Mouse (Mus musculus) adrenal gland (tissue): Measurements from ENCODE around the gene Itpkb.

Source experiments
- intact Hi-C: fragments of 180-260 bp; cut with DNase I; formaldehyde crosslinking; loops from one replicate; pipeline ENCODE4 v1.15.1; 2025
- long read RNA-seq, 2 experiments: library from polyadenylated mRNA; unstranded; transcript quantifications; one replicate each; pipeline ENCODE4 v2.0.0; 2020; ENCODE audit warnings: borderline replicate concordance in 1 of 2; ENCODE audit not compliant: insufficient replicate concordance in 1 of 2

Itpkb gene
- long read RNA-seq, experiment 1, full-length matches to known transcripts: 1 of 15 reads
- long read RNA-seq, experiment 1, partial matches to known transcripts: 2 of 15 reads
- long read RNA-seq, experiment 1, other reads (novel, unspliced or antisense): 12 of 15 reads
- long read RNA-seq, experiment 2, full-length matches to known transcripts: 1 of 13 reads
- long read RNA-seq, experiment 2, partial matches to known transcripts: 2 of 13 reads
- long read RNA-seq, experiment 2, other reads (novel, unspliced or antisense): 10 of 13 reads

GRCm38 (mm10) chr1:180330145-180330706, at the start of gene Itpkb:
TSS of gene Itpkb (plus strand) at chr1:180330485.
- intact Hi-C loops: loop anchor here (5.0 kb wide), 2 partner anchors 57 to 72 kb away; no protein-coding TSS in a partner anchor

- intact Hi-C loops: loop anchor here (5.0 kb wide), 1 partner anchor 40 kb away; no protein-coding TSS in a partner anchor
Measured at GRCm38 (mm10) chr1:180282581-180282980, 47.7 kb upstream of the Itpkb start.

DNA sequence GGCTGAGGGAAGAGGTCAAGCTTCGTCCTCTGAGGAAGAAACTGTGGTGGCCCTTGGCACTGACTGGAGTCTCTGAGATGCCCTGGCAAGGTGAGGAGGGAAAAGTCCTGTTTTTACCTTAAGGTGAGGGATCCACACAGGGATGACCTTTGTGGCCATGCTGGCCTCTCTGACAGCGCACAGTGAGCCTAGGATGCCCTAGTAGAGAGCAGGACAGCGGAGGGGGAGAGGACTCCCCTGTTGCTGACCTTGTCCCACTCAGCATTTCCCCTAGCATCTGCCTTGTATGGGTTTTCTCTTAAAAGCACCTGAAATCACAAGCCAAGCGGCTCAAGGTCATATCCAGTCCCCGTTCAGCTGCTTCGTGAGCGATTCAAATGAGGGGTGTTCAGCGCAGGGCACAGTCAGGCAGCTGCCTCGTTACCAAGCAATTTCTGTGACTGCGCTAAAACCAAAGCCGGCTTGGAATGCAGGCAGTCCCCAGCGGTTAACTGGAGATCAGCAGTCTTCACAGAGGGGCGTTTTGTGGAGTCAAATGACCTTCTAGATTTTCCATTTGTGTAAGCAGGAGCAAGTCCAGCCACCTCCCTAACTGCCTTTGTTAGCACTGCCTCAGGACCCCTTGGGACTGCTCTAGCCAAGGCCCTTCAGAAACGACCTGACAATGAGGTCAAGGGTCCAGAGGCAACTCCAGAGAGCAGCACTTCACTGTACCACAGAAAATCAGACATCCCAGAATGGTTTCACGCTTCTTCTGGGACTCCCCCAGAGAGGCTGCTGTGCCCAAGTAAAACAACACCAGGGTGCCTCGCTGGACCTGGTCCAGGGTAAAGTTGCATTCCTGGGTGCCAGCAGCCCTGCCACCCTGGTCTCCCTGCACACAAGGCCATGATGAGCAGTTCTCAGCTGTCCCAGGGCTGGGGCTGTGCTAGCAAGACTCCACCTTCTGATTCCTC, 46.2 kb upstream of the Itpkb start:
- intact Hi-C loops: loop anchor here (5.0 kb wide), 1 partner anchor 38 kb away; no protein-coding TSS in a partner anchor

GRCm38 (mm10) chr1:180286081-180286831, 44.0 kb upstream of the Itpkb start:
- intact Hi-C loops: no loop called here

DNA sequence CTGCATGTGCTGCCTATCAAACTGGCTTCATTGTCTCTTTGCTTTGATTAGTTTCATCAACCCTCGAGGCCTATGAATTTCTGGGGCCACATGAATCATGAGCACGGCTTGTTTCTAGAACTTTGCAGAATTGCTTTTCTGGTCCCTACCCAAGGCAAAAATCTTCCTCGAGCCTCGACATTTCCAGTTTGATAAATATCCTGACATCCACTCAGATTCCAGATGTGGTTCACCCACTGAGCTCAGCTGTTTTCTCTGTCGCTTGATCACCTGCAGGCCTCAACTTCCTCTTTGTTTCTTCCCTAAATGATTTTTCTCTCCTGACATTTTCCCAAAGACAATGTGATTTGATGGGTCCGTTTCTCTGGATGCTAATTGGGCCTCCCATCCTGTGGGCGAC, 42.1 kb upstream of the Itpkb start:
- intact Hi-C loops: no loop called here

DNA sequence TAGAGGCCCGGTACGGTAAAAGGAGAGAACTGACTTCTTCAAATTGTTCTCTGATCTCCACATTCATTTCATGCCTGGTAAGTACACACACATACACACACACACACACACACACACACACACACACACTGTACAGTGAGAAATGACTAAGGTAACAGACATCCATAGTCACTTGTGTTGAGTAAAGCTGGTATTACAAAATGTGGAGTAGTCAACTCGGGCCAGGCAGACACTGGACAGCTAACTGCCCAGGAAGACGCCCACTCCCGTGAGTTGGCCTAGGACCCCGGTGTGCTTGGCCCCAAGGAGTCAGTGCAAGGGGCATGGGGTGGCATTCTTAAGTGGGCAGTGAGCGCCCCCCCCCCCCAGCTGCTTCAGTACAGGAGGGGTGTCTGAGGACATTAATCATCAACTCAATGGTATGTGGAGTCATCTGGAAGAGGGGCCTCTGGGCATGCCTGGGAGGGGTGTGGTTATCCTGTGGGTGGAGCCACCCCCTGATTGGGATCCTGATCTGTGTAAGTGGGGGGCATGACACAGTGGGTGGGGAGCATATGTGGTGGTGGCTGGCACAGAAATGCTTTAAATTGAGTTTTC, 41.3 kb upstream of the Itpkb start:
- intact Hi-C loops: no loop called here

- intact Hi-C loops: no loop called here
Measured at GRCm38 (mm10) chr1:180289788-180290187, 40.5 kb upstream of the Itpkb start.

GRCm38 (mm10) chr1:180290358-180290757, 39.9 kb upstream of the Itpkb start:
- intact Hi-C loops: no loop called here

- intact Hi-C loops: no loop called here
Measured at GRCm38 (mm10) chr1:180296088-180296487, 34.2 kb upstream of the Itpkb start.

DNA sequence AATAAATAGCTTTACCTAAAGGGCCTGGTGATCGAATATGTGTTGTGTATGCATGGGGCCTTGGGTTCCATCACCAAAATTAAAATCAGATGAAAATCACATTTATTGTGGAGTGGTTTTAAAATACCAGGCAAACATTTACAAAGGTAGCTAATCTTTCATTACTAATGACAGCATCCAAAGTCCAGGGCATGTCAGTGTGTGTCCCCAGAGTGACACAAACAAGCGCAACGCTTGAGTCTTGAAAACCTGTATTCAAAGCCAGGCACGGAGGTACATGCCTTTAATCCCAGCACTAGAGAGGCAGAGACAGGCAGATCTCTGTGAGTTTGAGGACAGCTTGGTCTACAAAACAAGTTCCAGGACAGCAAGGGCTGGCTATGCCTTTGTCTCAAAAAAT, 30.6 kb upstream of the Itpkb start:
- intact Hi-C loops: no loop called here

- intact Hi-C loops: no loop called here
Measured at GRCm38 (mm10) chr1:180300292-180300691, 30.0 kb upstream of the Itpkb start.

DNA sequence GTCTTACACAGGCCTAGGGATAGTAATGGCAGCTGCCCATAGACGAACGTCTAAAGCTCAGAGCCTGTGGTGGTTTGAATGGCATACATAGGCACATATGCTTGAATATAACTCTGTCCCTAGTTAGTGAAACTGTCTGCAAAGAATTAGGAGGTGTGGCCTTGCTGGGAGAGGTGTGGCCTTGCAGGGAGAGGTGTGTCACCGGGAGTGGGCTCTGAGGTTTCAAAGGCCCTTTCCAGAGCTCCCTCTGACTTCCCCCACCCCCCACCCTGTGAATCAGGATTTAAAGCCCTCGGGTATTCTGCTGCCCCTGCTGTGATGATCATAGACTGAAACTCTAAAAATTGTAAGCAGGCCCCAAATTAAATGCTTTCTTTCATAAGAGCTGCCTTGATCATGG, 29.3 kb upstream of the Itpkb start:
- intact Hi-C loops: no loop called here

- intact Hi-C loops: no loop called here
Measured at GRCm38 (mm10) chr1:180302253-180303120, 27.8 kb upstream of the Itpkb start.

- intact Hi-C loops: no loop called here
Measured at GRCm38 (mm10) chr1:180303600-180303999, 26.7 kb upstream of the Itpkb start.

GRCm38 (mm10) chr1:180306889-180307288, 23.4 kb upstream of the Itpkb start:
- intact Hi-C loops: no loop called here

DNA sequence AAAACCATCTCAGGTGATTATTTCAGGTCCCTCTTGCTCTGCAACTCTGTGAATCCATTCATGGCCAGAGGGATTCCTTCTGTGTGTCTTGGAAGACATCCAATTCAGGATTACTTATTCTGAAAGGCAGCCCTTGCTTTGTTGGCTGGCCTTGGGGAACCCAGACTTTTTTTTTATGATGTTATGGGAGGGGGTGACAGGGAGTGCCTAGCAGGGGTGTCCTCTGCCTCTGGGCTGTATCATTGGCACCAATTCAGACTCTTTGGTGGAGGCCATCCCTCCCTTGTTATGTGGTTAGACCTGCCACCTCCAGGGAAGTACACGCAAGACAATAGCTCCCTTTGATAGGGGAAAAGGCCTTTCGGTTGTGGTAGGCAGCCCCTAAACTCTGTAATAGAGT, 22.6 kb upstream of the Itpkb start:
- intact Hi-C loops: no loop called here

- intact Hi-C loops: no loop called here
Measured at GRCm38 (mm10) chr1:180308897-180309296, 21.4 kb upstream of the Itpkb start.

DNA sequence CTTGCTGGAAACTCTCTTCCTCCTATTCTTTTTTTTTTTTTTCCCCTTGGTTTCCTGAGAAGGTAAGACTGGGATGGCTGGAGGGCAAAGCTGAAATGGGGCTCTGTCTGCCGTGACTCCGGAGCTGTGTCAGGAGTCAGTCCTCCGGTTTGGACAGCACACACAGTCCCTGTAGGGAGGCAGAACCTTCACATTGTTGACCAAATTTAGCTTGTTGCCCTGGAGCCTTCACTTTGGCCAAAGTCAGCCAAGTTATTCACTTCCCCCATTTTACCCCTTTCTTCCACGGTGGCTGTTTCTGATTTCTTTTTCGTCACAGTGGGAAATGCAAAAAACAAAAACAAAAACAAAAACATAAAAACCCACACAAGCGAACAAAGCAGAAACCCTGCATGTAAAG, 18.0 kb upstream of the Itpkb start:
- intact Hi-C loops: no loop called here

- intact Hi-C loops: no loop called here
Measured at GRCm38 (mm10) chr1:180312792-180313311, 17.4 kb upstream of the Itpkb start.
